ENCODE assay signal across 26 mouse cellular contexts in genomic region chr14:75453906-75454305, GRCm38 (mm10). TPM values are rescaled to one million over a fixed set of nuclear protein-coding genes. Genes with fewer than 3 reads are reported as not detected.
DNase-seq lines count a peak whose midpoint lies in the region; ATAC-seq and TF ChIP-seq lines count a peak whose summit lies in the region.
"Had no signal": no experiment of that assay in that cellular context is flagged by ENCODE, and none has a peak within 500 bp of the region (broad histone marks: within the 10 kb centered on the region; RNA-seq: fewer than 3 reads in every experiment).

No protein-coding gene starts in this region.

- H3K4me1 ChIP-seq in heart, embryonic 10.5 days, result peaks cover 26% of the 10 kb centered on the region
- peaks cover 4% of the 10 kb centered on the region for H3K4me1 ChIP-seq in liver, adult 2 months (ENCODE audit: control insufficient read depth, insufficient read depth, low read length)
- no peaks in the 10 kb centered on the region; the same call in 1 of the 2 replicates for H3K4me1 ChIP-seq in liver, embryonic 11.5 days (replicated peaks; ENCODE audit: control insufficient read depth, insufficient read depth, low read length)
- peaks cover 9% of the 10 kb centered on the region for H3K4me1 ChIP-seq in midbrain, embryonic 11.5 days (ENCODE audit: control insufficient read depth, insufficient read depth, low read length)
- H3K4me1 ChIP-seq in midbrain, embryonic 15.5 days, result peaks cover 37% of the 10 kb centered on the region

- no peaks in the 10 kb centered on the region for H3K9me3 ChIP-seq in heart, embryonic 10.5 days
- no peaks in the 10 kb centered on the region for H3K9me3 ChIP-seq in liver, embryonic 11.5 days (ENCODE audit: control insufficient read depth, low read length)
- no peaks in the 10 kb centered on the region for H3K9me3 ChIP-seq in midbrain, embryonic 11.5 days (ENCODE audit: control insufficient read depth, low read length)
- H3K9me3 ChIP-seq in midbrain, embryonic 15.5 days, result no peaks in the 10 kb centered on the region
- H3K9me3 ChIP-seq: embryonic facial prominence, embryonic 13.5 days; embryonic facial prominence, embryonic 15.5 days; forebrain, embryonic 10.5 days; forebrain, embryonic 12.5 days; forebrain, embryonic 15.5 days had no signal

- H3K27ac ChIP-seq in heart, embryonic 10.5 days, result no peak overlapping the region
- no peak overlapping the region for H3K27ac ChIP-seq in liver, adult 2 months (replicated peaks; ENCODE audit: insufficient read depth, low read depth, low read length)
- H3K27ac ChIP-seq in liver, embryonic 11.5 days (ENCODE audit: low read depth, low read length), result no peak overlapping the region
- no peak overlapping the region for H3K27ac ChIP-seq in midbrain, embryonic 11.5 days (ENCODE audit: low read depth, low read length)
- H3K27ac ChIP-seq in midbrain, embryonic 15.5 days, result no peak overlapping the region
- H3K27ac ChIP-seq: embryonic facial prominence, embryonic 13.5 days; embryonic facial prominence, embryonic 15.5 days; forebrain, embryonic 10.5 days had no signal

- no peak for ATAC-seq in liver, embryonic 11.5 days (replicated peaks; ENCODE audit: low FRiP score)
- ATAC-seq in midbrain, embryonic 11.5 days (ENCODE audit: low FRiP score), result no peak
- ATAC-seq in midbrain, embryonic 15.5 days (replicated peaks), result no peak

- no peak overlapping the region for H3K4me2 ChIP-seq in liver, embryonic 11.5 days
- H3K4me2 ChIP-seq in midbrain, embryonic 11.5 days, result no peak overlapping the region
- no peak overlapping the region for H3K4me2 ChIP-seq in midbrain, embryonic 15.5 days
- H3K4me2 ChIP-seq: embryonic facial prominence, embryonic 13.5 days; embryonic facial prominence, embryonic 15.5 days had no signal

- H3K27me3 ChIP-seq in heart, embryonic 10.5 days (ENCODE audit: insufficient read depth, poor library complexity, severe bottlenecking), result peaks cover 20% of the 10 kb centered on the region
- H3K27me3 ChIP-seq in liver, adult 2 months (ENCODE audit: control insufficient read depth, insufficient read depth, low read length), result 0 out of 2 replicates have a peak, but pooled peaks cover 6% of the 10 kb centered on the region
- H3K27me3 ChIP-seq in liver, embryonic 11.5 days (replicated peaks; ENCODE audit: control insufficient read depth, insufficient read depth, low read length), result peaks cover 19% of the 10 kb centered on the region
- no peaks in the 10 kb centered on the region; the same call in 1 of the 2 replicates for H3K27me3 ChIP-seq in midbrain, embryonic 11.5 days (ENCODE audit: control insufficient read depth, insufficient read depth, low read length)
- no peaks in the 10 kb centered on the region for H3K27me3 ChIP-seq in midbrain, embryonic 15.5 days (replicated peaks)
- H3K27me3 ChIP-seq: forebrain, embryonic 15.5 days had no signal

- TF ChIP-seq CTCF in liver, adult 2 months (IDR thresholded peaks at IDR 0.05; ENCODE audit: low read depth, low read length), result no peak

- peak; percentile 36 for DNase-seq in heart, adult 11 months
- no peak for DNase-seq in heart, embryonic 10.5 days (ENCODE audit: low spot score)
- peak; percentile 68 for DNase-seq in liver, adult 2 months (ENCODE audit: extremely low read depth, low read depth, low spot score)
- no peak for DNase-seq in liver, embryonic 11.5 days (ENCODE audit: low spot score)
- DNase-seq in midbrain, embryonic 11.5 days (ENCODE audit: low spot score, missing footprints), result peak; percentile 79
- peak; percentile 16 for DNase-seq in testis, postnatal 10 days (ENCODE audit: low spot score)
- no peak for DNase-seq in testis, postnatal 14 days (ENCODE audit: low spot score)
- DNase-seq: adrenal gland, adult 2 months; adrenal gland, postnatal 10 days; adrenal gland, postnatal 25 days; cerebellum, adult 11 months; cerebellum, adult 18-20 months; cerebellum, adult 8-10 months; cerebellum, adult 9-11 months; cerebellum, postnatal 14 days; cerebellum, postnatal 36 days; embryo, embryonic 11 days had no signal

- no peak overlapping the region for H3K9ac ChIP-seq in liver, adult 2 months (ENCODE audit: low read depth, low read length)
- no peak overlapping the region for H3K9ac ChIP-seq in liver, embryonic 11.5 days (ENCODE audit: low read depth, low read length)
- no peak overlapping the region for H3K9ac ChIP-seq in midbrain, embryonic 11.5 days (ENCODE audit: low read length)
- H3K9ac ChIP-seq in midbrain, embryonic 15.5 days, result no peak overlapping the region
- H3K9ac ChIP-seq: embryonic facial prominence, embryonic 13.5 days; embryonic facial prominence, embryonic 15.5 days had no signal

- no peak overlapping the region for H3K4me3 ChIP-seq in heart, embryonic 10.5 days
- no peak overlapping the region for H3K4me3 ChIP-seq in liver, adult 2 months (ENCODE audit: insufficient read depth, low read depth, low read length)
- H3K4me3 ChIP-seq in liver, embryonic 11.5 days (ENCODE audit: low read depth, low read length), result no peak overlapping the region
- no peak overlapping the region for H3K4me3 ChIP-seq in midbrain, embryonic 11.5 days (ENCODE audit: low read depth, low read length)
- no peak overlapping the region for H3K4me3 ChIP-seq in midbrain, embryonic 15.5 days
- H3K4me3 ChIP-seq: embryonic facial prominence, embryonic 13.5 days; embryonic facial prominence, embryonic 15.5 days; erythroblast, embryonic 14.5 days; forebrain, embryonic 10.5 days had no signal

- WGBS in heart, embryonic 10.5 days, result 91% methylated on average over 4 of the region's 4 CpGs
- WGBS in liver, adult 2 months, result 80% methylated on average over 4 of the region's 4 CpGs
- WGBS in liver, embryonic 11.5 days, result 89% methylated on average over 4 of the region's 4 CpGs
- 67% methylated on average over 4 of the region's 4 CpGs for WGBS in midbrain, embryonic 11.5 days
- WGBS in midbrain, embryonic 15.5 days, result 80% methylated on average over 4 of the region's 4 CpGs

- H3K36me3 ChIP-seq in heart, embryonic 10.5 days, result no peaks in the 10 kb centered on the region
- H3K36me3 ChIP-seq in liver, adult 2 months (ENCODE audit: control insufficient read depth, insufficient read depth, low read length), result no peaks in the 10 kb centered on the region
- H3K36me3 ChIP-seq in liver, embryonic 11.5 days (ENCODE audit: control insufficient read depth, insufficient read depth, low read length), result no peaks in the 10 kb centered on the region
- no peaks in the 10 kb centered on the region for H3K36me3 ChIP-seq in midbrain, embryonic 11.5 days (ENCODE audit: control insufficient read depth, insufficient read depth, low read length)
- no peaks in the 10 kb centered on the region for H3K36me3 ChIP-seq in midbrain, embryonic 15.5 days (replicated peaks)
- H3K36me3 ChIP-seq: embryonic facial prominence, embryonic 13.5 days; embryonic facial prominence, embryonic 15.5 days; forebrain, embryonic 10.5 days; forebrain, embryonic 12.5 days; forebrain, embryonic 15.5 days had no signal

- no peaks in the 10 kb centered on the region for H3K79me2 ChIP-seq in liver, adult 2 months (ENCODE audit: control insufficient read depth, insufficient read depth, low read length)

- no peak for TF ChIP-seq POLR2A in liver, adult 2 months (IDR thresholded peaks at IDR 0.05; ENCODE audit: extremely low read depth, insufficient read depth, low read length)

RNA-seq across cellular contexts. Expression of gene Siah3, which starts 1.9 kb away (rescaled TPM):
- 0.05 TPM in 1 of 2 replicates, not detected in the other for polyA plus RNA-seq in heart, embryonic 10.5 days (2016; fragmentation: Nextera tagmentation; extraction: Ambion mirVana)
- not detected in 2 replicates for total RNA-seq in liver, adult 2 months (2014; rRNA removed)
- polyA plus RNA-seq in liver, adult 2 months (2012; rRNA removed), result not detected in 2 replicates
- 0.14 and 0.19 TPM in 2 replicates for polyA plus RNA-seq in liver, embryonic 11.5 days (2014; fragmentation: Nextera tagmentation; extraction: Ambion mirVana)
- polyA plus RNA-seq in midbrain, embryonic 11.5 days (2014; fragmentation: Nextera tagmentation; extraction: Ambion mirVana), result 1.1 and 1.4 TPM in 2 replicates
- polyA plus RNA-seq in midbrain, embryonic 15.5 days (2015; fragmentation: Nextera tagmentation; extraction: Ambion mirVana), result 3.0 and 3.4 TPM in 2 replicates
- total RNA-seq: ES-E14 had no signal
- polyA plus RNA-seq: C2C12 had no signal

Comparison
In these comparisons a context has a peak if more than half of its experiments do, and no peak if none do; other contexts are left out.
1. DNase-seq: peak in heart, adult 11 months (single experiment), liver, adult 2 months (single experiment), midbrain, embryonic 11.5 days (single experiment) and testis, postnatal 10 days (single experiment); none in heart, embryonic 10.5 days (single experiment), liver, embryonic 11.5 days (single experiment) and testis, postnatal 14 days (single experiment).